Mouse (Mus musculus): ENCODE measurements around the gene Prcc. TPM values are rescaled to one million over a fixed set of nuclear protein-coding genes. Genes with fewer than 3 reads are reported as not detected.

The Prcc gene
- polyA plus RNA-seq (2015; fragmentation: Nextera tagmentation; extraction: Ambion mirVana) = 4.4 and 4.5 TPM in 2 replicates

DNA sequence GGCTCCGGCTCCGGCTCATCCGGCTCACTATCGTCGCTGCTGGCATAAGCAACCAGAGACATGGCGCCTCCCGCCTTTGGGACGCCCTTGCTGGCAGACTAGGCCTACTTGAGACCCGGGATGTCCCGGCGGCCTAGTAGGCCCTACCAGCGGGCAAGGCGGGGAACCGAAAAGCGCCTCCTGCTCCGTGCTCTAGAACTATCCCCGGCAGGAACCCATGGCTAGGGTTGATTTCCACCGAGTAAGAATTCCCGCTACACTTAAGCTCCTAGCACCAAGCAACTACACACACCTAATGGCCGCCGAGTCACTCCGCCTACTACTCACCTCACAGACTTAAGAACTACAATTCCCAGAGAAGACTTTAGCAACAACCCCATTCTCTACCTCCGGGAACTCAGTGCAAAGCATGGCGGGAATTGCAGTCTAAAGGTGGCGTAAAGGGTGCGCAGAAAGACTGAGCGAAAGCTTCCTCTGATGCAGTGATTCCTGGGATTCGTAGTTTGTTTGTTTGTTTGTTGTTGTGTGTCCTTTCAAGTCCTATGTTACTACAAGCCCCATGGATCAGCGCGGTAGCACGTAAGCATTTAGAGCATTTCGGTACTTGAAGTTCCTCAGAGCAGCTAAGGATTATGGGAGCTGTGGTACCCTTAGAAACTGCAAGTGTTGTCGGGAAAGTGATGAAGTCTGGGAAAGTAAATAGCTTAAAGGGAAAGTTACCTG is at the start of gene Prcc:
TSS of gene Prcc (minus strand) at position 328 of the 723 bp plus-strand sequence.
- H3K9ac ChIP-seq (replicated peaks) = peak within 1 kb of the TSS; percentile 98
- DNase-seq (peak; percentile 89), ATAC-seq (peak; percentile 97)
- peaks cover 19% of the 10 kb centered on the region for H3K4me1 ChIP-seq (ENCODE audit: insufficient read depth)
- peak within 1 kb of the TSS; percentile 91 for H3K4me3 ChIP-seq (ENCODE audit: low read depth, low read length)
- TF ChIP-seq EP300 (IDR thresholded peaks at IDR 0.05; ENCODE audit: low read depth) (peak; percentile 51), CTCF (IDR thresholded peaks at IDR 0.05; ENCODE audit: low read depth) (no peak)
- peaks cover 4% of the 10 kb centered on the region for H3K36me3 ChIP-seq (replicated peaks; ENCODE audit: insufficient read depth, low read length)
- WGBS (ENCODE audit: insufficient replicate concordance) = under 1% methylated on average over 33 of the region's 33 CpGs
- no peaks in the 10 kb centered on the region; the same call in 1 of the 2 replicates for H3K9me3 ChIP-seq (ENCODE audit: low read length)
- H3K27me3 ChIP-seq (ENCODE audit: insufficient read depth, low read length) = no peaks in the 10 kb centered on the region
- peak within 1 kb of the TSS; percentile 96 for H3K27ac ChIP-seq (ENCODE audit: low read depth)
- peak within 1 kb of the TSS; percentile 81 for H3K4me2 ChIP-seq (ENCODE audit: low read depth, low read length)

- H3K27ac ChIP-seq (ENCODE audit: low read depth) = no peak overlapping the region
- DNase-seq = no peak
- peaks cover 24% of the 10 kb centered on the region for H3K4me1 ChIP-seq (ENCODE audit: insufficient read depth)
Observed at GRCm38 (mm10) chr3:87935201-87935600, 49.8 kb upstream of the Prcc start.

DNA sequence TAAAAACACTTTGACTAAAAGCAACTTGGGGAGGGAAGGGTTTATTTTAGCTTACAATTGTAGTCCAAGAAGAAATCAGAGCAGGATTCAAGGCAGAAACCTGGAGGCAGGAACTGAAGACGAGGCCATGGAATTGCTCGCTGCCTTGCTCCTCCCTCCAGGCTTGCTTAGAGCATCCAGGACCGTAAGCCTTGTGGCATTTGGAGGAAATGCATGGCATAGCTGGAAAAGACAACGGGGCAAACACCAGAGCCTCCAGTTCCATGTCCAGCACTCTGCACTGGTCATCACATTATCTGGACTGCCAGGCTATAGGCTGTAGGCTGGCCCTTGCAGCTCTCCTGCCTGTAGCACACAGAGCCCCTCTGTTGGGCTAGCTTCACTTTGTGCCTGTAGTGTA is 49.1 kb upstream of the Prcc start:
- ATAC-seq (no peak), DNase-seq (no peak)
- TF ChIP-seq CTCF (IDR thresholded peaks at IDR 0.05; ENCODE audit: low read depth) (no peak), EP300 (IDR thresholded peaks at IDR 0.05; ENCODE audit: low read depth) (no peak)
- no peaks in the 10 kb centered on the region for H3K27me3 ChIP-seq (ENCODE audit: insufficient read depth, low read length)
- H3K4me3 ChIP-seq (ENCODE audit: low read depth, low read length) = no peak overlapping the region
- peaks cover 24% of the 10 kb centered on the region for H3K4me1 ChIP-seq (ENCODE audit: insufficient read depth)
- no peak overlapping the region for H3K9ac ChIP-seq (replicated peaks)
- no peaks in the 10 kb centered on the region for H3K9me3 ChIP-seq (ENCODE audit: low read length)
- H3K27ac ChIP-seq (ENCODE audit: low read depth) = peak overlapping the region; percentile 57; the same call in 1 of the 2 replicates
- H3K36me3 ChIP-seq (replicated peaks; ENCODE audit: insufficient read depth, low read length) = peaks cover 43% of the 10 kb centered on the region
- 0 out of 2 replicates have a peak overlapping the region, but pooled peaks have one; percentile 39 for H3K4me2 ChIP-seq (ENCODE audit: low read depth, low read length)
- WGBS (ENCODE audit: insufficient replicate concordance) = 79% methylated on average over 4 of the region's 4 CpGs

More at GRCm38 (mm10) chr3:87935201-87935600, 49.8 kb upstream of the Prcc start:
- 78% methylated on average over 4 of the region's 4 CpGs for WGBS (ENCODE audit: insufficient replicate concordance)
- H3K27me3 ChIP-seq (ENCODE audit: insufficient read depth, low read length) = no peaks in the 10 kb centered on the region
- H3K9ac ChIP-seq (replicated peaks) = no peak overlapping the region
- H3K4me2 ChIP-seq (ENCODE audit: low read depth, low read length) = no peak overlapping the region
- ATAC-seq = no peak
- no peak for TF ChIP-seq CTCF (IDR thresholded peaks at IDR 0.05; ENCODE audit: low read depth)
- TF ChIP-seq EP300 (IDR thresholded peaks at IDR 0.05; ENCODE audit: low read depth) = no peak
- H3K36me3 ChIP-seq (replicated peaks; ENCODE audit: insufficient read depth, low read length) = peaks cover 46% of the 10 kb centered on the region
- no peaks in the 10 kb centered on the region for H3K9me3 ChIP-seq (ENCODE audit: low read length)
- no peak overlapping the region for H3K4me3 ChIP-seq (ENCODE audit: low read depth, low read length)

GRCm38 (mm10) chr3:87934026-87934425 is 48.6 kb upstream of the Prcc start:
- peak overlapping the region; percentile 57 for H3K27ac ChIP-seq (ENCODE audit: low read depth)
- no peaks in the 10 kb centered on the region for H3K27me3 ChIP-seq (ENCODE audit: insufficient read depth, low read length)
- 69% methylated on average over 5 of the region's 5 CpGs for WGBS (ENCODE audit: insufficient replicate concordance)
- no peak for DNase-seq
- ATAC-seq = no peak
- H3K4me1 ChIP-seq (ENCODE audit: insufficient read depth) = peaks cover 28% of the 10 kb centered on the region
- H3K36me3 ChIP-seq (replicated peaks; ENCODE audit: insufficient read depth, low read length) = peaks cover 41% of the 10 kb centered on the region
- no peak overlapping the region for H3K4me3 ChIP-seq (ENCODE audit: low read depth, low read length)
- H3K4me2 ChIP-seq (ENCODE audit: low read depth, low read length) = peak overlapping the region; percentile 39
- H3K9me3 ChIP-seq (ENCODE audit: low read length) = no peaks in the 10 kb centered on the region
- no peak overlapping the region for H3K9ac ChIP-seq (replicated peaks)
- TF ChIP-seq EP300 (IDR thresholded peaks at IDR 0.05; ENCODE audit: low read depth) (no peak), CTCF (IDR thresholded peaks at IDR 0.05; ENCODE audit: low read depth) (no peak)

GRCm38 (mm10) chr3:87930078-87930795 is 44.8 kb upstream of the Prcc start, which contains the start of the genes Isg20l2 and Rrnad1:
Gene Isg20l2 (plus strand): TSS chr3:87930314.
Gene Rrnad1 (minus strand): TSS chr3:87930717.
- TF ChIP-seq CTCF (IDR thresholded peaks at IDR 0.05; ENCODE audit: low read depth) (peak; percentile 93), EP300 (IDR thresholded peaks at IDR 0.05; ENCODE audit: low read depth) (peak; percentile 32; the same call in 1 of the 2 replicates)
- no peaks in the 10 kb centered on the region for H3K27me3 ChIP-seq (ENCODE audit: insufficient read depth, low read length)
- peaks cover 28% of the 10 kb centered on the region for H3K4me1 ChIP-seq (ENCODE audit: insufficient read depth)
- peak within 1 kb of the TSS; percentile 87 for H3K4me3 ChIP-seq (ENCODE audit: low read depth, low read length)
- ATAC-seq (peak; percentile 96), DNase-seq (peak; percentile 96)
- peak within 1 kb of the TSS; percentile 95 for H3K27ac ChIP-seq (ENCODE audit: low read depth)
- peaks cover 32% of the 10 kb centered on the region for H3K36me3 ChIP-seq (replicated peaks; ENCODE audit: insufficient read depth, low read length)
- H3K9me3 ChIP-seq (ENCODE audit: low read length) = no peaks in the 10 kb centered on the region
- H3K4me2 ChIP-seq (ENCODE audit: low read depth, low read length) = peak within 1 kb of the TSS; percentile 90
- peak within 1 kb of the TSS; percentile 88 for H3K9ac ChIP-seq (replicated peaks)
- under 1% methylated on average over 62 of the region's 78 CpGs for WGBS (ENCODE audit: insufficient replicate concordance)

All from liver, postnatal 0 days (tissue).